Mouse (Mus musculus) mesoderm, embryonic 11.5 days (tissue): ENCODE data around the gene Flg.

Source experiments
- DNase-seq: peaks from one replicate; pipeline ENCODE4 v3.0.0-alpha.2; 2012; ENCODE audit warnings: low read depth, low spot score

The Flg gene

DNA sequence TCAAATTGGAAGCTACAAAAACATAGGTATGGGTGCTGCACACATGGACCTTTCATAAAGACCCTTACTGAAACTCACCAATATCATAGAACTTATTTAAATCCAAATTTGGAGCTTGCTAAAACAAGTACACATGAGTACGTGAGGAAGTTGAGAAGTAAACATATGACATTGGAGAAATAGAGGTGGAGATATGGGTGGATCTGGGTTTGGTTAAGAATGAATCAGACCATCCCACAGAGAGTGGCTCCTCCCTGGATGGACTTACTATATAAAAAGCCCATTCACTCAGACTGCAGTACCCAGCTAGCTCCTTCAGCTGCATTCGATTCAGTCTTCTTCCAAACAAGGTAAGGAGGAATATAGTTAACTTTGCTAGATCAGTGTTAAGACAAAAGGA is at the start of gene Flg:
TSS of gene Flg (plus strand) at position 301 of the 400 bp plus-strand sequence.
- DNase-seq, result no peak

DNA sequence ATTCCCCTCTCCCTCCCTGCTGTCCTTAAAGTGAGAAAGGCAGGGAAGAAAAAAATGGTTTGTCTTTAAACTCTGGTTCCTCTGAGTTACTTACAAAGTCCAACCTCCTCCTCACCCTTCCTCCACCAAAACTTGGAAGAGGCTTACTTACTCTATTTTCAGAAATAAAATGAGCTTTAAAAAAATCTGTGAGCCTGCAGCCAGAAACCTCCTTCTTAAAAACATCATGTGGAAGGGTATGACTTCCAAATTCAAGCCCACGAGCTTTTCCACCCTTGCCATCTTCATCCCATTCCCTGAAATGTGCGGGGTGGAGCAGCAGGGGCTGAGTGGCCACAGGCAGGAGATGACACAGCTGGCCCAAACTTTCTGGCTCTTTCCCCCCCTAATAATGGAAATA is 24.2 kb downstream of the Flg start:
- DNase-seq, result no peak

DNA sequence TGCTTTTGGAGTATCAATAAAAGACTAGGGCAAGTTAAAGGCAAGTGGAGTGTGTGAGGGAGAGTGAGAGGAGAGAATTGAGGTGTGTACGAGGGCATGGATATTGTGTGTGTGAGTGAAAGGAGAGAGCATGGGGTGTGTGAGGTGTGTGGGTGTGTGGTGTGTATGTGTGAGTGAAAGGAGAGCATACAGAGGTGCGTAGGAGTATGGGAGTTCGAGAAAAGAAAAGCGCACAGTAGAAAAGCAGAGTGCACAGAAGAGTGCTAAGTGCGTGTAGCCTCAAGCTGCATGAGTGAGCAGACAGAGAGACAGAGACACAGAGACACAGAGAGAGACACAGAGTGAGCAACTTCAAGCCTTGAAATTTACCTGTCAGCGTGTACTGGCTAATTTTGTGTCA is 26.5 kb downstream of the Flg start:
- DNase-seq, result no peak

DNA sequence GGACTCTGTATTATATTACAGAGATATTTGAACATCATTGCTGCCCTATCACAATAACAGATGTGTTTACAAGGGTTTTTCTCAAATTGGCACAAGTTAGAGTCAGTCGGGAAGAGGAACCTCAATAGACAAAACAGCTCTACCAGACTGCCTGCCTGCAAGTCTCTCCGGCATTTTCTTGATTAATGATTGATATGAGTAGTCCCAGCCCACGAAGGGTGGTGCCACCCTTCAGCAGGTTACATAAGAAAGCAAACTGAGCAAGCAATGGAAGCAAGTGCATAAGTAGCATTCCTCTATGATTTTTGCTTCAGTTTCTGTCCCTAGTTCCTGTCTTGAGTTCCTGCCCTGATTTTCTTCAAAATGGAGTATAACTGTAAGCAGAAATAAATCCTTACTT is 28.6 kb downstream of the Flg start:
- no peak for DNase-seq

DNA sequence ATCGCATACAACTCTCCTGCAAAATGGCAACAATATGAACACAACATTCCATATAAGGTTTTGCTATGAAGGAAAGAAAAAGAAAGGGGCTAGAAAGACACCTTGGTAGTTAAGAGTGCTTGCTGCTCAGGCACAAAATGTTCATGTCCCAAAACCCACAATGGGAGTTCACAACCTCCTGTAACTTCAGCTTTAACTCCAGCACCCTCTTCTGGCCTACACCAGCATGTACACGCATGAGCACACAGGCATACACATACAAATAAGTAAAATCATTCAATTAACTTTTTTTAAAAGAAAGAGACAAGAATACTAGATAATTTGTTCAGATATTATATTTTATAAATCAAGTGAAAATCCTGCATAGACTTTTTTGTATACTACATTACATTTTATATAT is 32.8 kb downstream of the Flg start:
- peak; percentile 2 for DNase-seq

DNA sequence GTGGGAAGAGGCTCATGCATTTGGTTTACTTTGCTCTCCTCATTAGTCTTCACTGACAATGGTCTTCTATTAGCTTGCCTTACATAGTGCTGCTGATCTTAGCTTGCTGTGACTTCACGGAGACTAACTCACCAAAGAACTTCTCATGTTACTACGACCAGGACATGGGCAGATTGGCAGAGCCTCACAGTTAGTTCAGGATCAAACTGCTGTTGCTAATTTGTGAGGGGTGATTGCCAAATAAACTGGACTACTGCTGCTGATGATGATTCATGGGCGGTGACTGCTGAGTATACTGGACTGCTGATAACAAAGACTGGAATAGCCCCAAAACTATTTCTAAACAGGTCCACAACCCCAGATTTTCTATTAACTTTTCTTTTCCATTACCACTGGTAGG is 38.0 kb downstream of the Flg start:
- no peak for DNase-seq

DNA sequence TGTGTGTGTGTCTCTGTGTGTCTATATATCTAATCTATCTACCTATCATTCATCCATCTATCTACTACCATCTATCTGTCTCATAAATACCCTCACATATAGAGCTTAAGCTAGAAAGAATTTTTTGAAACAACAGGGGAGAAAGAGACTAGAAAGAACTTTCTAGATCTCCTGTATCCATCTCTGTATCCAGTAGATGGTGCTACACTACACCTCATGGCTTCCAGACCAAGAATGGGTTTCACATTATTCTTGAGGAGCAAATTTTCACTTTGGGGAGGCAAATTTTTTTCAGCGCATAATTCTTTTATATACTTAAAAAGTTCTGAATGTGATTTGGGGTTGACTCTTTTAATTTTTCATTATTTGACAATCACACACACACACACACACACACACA is 41.1 kb downstream of the Flg start:
- no peak for DNase-seq

DNA sequence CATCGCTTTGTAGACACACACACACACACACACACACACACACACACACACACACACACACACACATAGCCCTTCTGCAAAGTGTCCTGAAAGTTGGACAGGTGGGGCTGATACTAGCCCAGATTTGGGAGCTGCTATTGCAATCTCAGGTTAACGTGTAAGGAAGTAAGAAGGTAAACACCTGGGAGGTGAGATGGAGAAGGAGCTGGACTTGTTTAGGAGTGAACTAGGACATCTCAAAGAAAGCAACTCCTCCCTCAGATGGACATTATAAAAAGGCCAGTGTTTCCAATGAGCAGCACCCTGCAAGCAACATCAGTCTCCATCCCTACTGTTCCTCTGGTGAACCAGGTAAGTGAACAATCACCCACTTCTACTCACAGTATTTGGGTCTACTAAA is 46.1 kb downstream of the Flg start, which contains the start of gene Hrnr:
TSS of gene Hrnr (plus strand) at position 301 of the 400 bp plus-strand sequence.
- DNase-seq, result no peak

DNA sequence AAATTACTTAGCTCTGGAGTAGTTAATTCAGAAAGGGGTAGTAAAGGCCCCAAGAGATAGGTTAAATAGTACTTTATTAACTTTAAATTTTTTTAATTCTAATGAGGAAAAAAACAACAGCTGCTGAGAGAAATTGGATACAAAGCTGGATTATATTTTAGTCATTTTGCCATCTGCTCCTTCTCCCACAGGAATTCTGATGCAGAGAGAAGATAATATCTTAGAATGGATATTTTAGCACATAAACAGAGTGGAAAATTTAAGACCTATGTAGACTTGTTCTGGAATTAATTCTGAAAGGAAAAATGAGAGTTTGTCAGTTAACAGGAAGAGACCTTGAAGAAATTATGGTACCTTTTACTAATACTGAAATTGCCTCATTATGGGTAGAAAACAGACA is 64.4 kb downstream of the Flg start:
- no peak for DNase-seq

DNA sequence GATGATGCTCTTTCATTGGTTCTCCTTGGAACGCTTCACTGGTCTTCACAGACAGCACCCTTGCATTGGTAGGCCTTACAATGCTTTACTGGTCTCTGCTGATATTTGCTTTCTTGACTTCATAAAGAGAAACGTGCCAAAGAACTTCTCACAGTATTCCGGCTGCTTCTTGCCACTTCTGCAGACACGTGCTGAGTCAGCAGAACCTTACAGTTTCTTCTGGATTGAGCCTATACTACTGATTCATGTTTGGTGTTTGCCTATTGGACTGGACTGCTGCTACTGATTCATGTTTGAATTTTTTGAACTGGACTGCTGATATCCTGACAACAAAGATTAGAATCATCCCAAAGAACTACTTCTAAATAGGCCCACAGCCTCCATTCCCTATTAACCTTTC is 66.7 kb downstream of the Flg start:
- DNase-seq, result no peak
